Mouse (Mus musculus): Measurements from ENCODE around the gene Fank1.

Fank1 gene

DNA sequence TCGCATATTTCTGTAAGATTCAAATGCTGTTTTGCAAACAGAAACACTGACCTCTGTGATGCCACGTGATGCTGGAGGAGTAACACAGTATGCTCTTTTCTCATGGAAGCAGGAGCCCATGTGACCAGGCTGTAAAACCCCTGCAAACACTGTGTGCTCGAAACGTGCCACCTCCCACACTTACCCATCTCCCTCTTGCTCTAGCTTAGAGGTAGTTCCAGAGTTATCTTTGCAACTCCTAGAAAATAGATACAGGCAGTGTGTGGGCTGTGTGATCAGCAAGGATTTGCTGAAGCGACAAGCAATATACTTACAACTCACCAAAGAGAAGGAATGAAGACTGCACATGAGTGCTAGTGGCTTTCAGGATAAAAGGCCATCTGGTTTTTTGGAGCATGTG, 8.1 kb upstream of the Fank1 start:
- no peak for DNase-seq

GRCm38 (mm10) chr7:133775179-133775578, 1.5 kb upstream of the Fank1 start:
- no peak for DNase-seq

- DNase-seq: peak; percentile 68
These were observed 650 bp upstream of the Fank1 start for GRCm38 (mm10) chr7:133775796-133776625.

DNA sequence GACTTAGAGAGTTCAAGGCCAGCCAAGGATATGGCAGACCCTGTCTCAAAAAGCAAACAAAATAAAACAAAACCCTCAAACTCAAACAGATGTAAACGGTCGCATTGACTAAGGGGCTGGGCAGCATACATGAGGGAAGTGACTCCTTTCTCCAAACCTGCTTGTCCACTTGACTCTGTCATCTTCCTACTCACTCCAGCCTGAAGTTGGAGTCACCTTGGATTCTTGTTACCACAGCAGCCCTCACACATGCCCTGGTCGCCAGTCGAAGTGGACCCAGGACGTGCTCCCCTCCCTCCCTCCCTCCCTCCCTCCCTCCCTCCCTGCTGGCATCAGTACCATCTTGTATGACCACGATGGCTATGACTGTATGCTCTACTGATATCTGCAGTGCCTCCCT, 4.9 kb downstream of the Fank1 start:
- DNase-seq: no peak

GRCm38 (mm10) chr7:133781991-133782390, 5.3 kb downstream of the Fank1 start:
- DNase-seq: no peak

DNA sequence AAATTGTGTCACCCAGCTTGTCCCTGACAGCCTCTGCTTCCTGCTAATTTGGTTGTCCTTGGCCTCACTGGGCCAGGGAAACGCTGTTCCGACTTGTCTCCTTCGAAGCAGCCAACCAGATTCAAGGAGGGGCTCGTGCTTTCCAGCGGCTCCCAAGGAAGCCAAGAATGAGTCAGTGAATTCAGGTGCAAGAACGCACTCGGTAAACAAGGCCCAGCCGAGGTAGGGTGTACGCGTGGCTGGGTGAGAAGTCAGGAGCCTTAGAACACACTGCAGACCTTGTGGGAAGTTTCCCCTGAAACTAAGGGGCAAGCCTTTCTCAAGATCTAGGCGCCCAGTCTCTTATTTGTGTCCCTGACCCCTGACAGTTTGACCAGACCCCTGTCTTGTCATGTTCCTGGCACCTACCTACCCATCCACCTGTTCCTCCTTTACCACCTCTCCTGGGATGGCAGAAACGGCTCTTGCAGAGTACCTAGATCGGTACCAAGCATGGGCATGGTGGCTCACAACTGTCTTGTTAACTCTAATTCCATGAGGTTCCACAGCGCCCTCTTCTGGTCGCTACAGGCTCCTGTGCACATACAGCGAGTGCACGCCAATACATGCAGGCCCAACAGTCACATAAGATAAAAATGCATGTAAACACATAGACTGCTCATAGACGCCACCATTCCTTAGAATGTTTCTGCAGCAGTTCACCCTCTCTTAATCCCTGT, 6.2 kb downstream of the Fank1 start, which contains the start of gene Dhx32:
Gene Dhx32, minus strand, starts transcription at position 10 of the 719 bp plus-strand sequence.
- DNase-seq: peak; percentile 84

- DNase-seq: no peak
These were observed 10.9 kb downstream of the Fank1 start for GRCm38 (mm10) chr7:133787571-133787970.

DNA sequence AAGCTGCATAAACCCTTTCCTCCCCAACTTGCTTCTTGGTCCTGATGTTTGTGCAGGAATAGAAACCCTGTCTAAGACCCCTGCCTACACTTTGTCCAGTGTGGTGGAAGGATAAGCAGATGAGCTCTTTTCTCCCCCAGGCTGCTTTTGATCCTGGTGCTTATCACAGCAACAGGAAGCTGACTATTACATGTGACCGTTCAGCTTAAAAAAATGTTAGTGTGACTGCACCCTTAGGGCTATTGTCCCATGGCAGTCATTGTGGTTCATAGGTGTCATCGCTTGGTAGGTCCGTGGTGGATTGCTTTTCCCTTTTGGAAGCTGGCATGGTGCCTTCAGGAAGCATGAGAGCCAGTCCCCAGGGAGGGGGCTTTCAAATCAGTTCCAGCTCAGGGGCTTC, 11.5 kb downstream of the Fank1 start:
- no peak for DNase-seq

DNA sequence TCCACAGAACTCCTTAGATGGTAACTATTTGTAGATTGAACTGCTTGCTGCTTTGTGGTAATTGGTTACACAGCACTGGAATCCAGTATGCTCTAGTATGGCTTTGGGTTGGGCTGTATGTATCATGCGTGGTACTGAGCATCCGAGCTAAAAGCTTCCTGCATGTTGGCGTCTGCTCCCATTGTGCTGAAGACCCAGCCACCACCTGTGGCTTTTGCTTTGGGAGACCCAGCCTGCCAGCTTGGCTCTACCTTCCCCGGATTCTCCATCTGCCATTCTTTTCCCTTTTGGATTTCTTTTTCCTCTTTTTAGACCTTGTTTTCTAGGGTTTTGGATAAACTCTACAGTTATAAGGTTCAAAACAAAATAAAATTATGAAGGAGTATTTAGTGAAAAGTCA, 13.5 kb downstream of the Fank1 start:
- DNase-seq: no peak

GRCm38 (mm10) chr7:133790608-133791229, 14.1 kb downstream of the Fank1 start:
- DNase-seq: no peak

DNA sequence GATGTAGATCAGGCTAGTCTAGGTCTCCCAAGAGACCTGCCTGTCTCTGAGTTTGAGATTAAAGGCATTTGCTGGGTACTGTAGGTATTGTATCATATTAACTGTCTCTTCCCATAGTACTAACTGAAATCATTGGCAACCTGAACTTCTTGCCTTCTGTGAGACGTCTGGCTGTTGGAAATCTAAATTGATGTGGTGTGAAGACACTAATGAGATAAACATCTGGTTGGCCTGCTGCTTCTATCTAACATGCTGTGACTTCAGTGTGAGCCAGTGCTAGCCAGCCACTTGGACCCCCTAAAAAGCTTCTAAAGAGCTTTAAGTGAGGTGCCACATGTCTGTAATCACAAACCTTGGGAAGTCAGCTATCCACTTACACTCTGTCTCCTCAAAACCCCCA, 16.1 kb downstream of the Fank1 start:
- no peak for DNase-seq

DNA sequence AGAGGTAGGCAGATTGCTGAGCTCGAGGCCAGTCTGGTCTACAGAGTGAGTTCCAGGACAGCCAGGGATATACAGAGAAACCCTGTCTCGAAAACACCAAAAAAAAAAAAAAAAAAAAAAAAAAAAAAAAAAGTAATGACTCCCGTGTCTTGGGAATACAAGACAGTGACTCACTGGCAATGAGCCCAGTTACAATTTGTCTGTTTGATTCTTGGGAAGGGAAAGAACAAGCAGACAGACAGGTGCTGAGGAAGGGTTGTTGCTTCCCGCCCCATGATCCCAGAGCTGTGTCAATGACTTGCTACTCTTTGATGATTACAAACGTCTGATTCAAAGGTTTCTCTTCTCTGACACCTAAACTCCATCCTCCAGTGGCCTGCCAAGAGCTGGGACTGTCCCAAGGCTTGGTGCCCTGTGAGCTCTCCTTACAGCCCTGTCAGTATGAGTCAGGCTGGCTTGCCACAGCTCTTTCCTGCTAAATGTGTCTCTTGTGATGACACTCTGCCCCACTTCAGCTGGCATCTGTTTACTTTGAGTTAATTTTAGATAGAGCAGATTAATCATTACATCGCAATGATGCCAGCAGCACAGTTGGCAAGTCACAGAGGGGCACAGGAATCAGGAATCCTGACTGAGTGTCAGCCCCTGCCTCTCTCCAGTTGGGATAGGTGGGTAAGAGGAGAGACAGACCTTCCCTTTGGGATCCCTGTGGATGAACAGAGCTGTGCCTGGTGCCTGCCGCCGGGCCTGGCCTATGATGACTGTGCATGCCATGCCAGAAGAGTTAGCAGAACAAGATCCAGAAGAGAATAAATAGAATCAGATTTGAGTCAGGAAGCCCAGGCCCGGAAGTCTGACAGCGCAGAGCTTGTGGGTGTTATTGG, 16.8 kb downstream of the Fank1 start:
- DNase-seq: peak; percentile 54

- DNase-seq: no peak
These were observed 18.1 kb downstream of the Fank1 start for GRCm38 (mm10) chr7:133794720-133795119.

DNA sequence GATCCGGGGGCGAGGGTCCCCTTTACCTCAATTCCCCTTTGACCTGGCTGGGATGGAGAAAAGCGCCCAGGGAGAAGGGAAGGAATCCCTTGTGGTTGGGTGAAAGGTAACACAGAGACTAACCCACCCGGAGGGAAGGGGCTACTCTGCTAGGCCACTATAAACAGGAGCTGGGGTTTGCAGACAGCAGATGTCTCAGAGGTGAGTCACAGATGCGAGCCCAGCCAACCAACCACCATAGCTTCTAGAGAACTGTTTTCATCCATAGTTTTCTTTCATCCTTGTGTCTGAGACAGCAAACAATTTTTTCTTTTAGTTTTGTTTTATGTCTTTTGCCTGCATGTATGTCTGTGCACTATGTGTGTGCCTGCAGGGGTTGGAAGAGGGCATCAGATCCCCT, 23.3 kb downstream of the Fank1 start:
- no peak for DNase-seq

DNA sequence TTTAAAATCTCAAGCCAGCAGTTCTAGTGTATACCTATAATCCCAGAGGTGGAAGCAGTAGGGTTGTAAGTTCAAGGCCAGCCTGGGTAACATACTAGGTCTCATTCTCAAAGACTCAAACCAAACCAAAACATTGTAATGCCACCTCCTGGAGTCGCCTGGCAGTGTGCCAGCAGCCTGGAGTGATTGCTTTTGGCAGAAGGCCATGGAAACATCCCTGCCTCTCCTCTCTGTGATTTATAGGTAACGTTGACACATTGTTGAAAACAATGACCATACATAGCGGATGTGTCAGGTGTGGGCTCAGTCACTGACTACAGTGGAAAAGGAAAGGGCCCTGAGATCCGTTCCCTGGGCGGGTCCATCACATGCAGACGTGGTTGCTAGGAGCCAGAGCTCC, 25.2 kb downstream of the Fank1 start:
- DNase-seq: peak; percentile 60

DNA sequence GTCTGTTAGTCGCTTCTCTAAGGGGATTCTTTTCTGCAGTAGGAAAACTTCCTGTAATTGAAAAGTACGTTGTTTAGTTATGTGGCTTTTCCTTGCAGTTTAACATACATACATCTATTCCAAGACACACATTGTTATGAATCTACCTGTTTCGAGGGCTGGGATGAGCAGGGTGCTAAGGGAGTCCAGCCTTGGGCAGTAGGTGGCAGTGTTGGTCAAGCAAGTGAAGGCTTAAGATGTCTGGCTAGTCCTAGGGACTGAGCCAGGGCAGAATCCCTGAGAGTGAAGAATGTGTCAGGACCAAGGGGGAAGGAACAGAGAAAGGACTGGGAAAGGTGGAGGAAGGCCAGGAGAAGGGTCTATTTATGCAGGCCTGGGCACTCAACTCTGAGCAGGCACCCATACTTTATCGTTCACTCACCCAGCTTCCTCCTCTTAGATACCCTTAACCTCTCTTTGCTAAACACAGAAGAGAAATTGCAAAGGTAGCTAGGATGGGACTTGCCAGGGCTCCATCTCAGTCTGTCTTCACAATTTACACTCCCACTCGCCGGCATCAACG, 29.0 kb downstream of the Fank1 start:
- DNase-seq: peak; percentile 85

GRCm38 (mm10) chr7:133812927-133813326, 36.3 kb downstream of the Fank1 start:
- no peak for DNase-seq

GRCm38 (mm10) chr7:133813331-133813730, 36.7 kb downstream of the Fank1 start:
- DNase-seq: no peak

GRCm38 (mm10) chr7:133823751-133824150, 47.1 kb downstream of the Fank1 start:
- no peak for DNase-seq

DNA sequence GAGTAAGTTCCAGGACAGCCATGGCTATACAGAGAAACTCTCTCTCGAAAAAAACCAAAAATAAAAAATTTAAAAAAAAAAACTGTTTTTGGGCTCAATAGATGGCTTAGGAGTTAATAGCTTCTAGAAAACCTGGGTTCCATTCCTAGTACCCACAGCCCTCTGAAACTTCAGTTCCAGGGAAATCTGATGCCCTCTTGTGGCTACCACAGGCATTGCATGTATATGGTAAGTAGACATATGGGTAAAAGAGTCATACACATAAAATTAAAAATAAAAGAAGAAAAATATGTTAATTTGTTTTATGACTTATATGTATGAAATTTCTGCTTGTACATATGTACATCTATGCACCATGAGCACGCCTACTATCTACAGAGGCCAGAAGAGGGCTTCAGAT, 47.9 kb downstream of the Fank1 start:
- peak; percentile 33 for DNase-seq

DNA sequence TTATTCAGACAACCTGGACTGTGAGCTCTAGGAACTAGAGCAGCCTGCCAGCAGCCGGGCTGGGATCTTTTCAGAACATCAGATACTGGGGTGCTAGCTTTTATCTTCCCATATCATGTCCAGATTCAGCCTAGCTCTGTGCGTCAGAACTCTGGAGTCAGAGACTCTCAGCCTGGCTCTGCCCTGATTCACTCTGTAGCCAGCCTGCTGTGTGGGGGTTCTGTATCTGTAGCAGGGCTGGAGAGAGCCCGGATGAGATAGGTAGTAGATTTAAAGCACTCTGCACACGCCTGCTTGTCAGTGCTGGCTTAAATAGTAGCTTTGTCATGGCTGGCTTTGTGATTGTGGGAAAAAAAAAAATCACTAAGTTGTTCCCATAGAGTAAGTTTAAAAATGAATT, 51.9 kb downstream of the Fank1 start:
- DNase-seq: no peak

- DNase-seq: no peak
These were observed 52.9 kb downstream of the Fank1 start for GRCm38 (mm10) chr7:133829579-133829978.
